Mouse (Mus musculus) hindbrain, postnatal 0 days (tissue): ENCODE measurements around the gene Cdk18. TPM values are rescaled to one million over a fixed set of nuclear protein-coding genes. Genes with fewer than 3 reads are reported as not detected.

Source experiments
- ATAC-seq: fragments of 200-750 bp; cut with Nextera tagmentation; 2 replicates; pipeline ENCODE4 v1.8.0; 2017; ENCODE audit warnings: mild to moderate bottlenecking, moderate TSS enrichment, moderate library complexity
- DNase-seq: peaks from one replicate; pipeline ENCODE4 v3.0.0-alpha.2; 2015; ENCODE audit warnings: low spot score
- H3K27ac ChIP-seq: fragments of 300-500 bp; sonication (generic); 2 replicates; pipeline ENCODE4 v1.5.1; 2014; ENCODE audit warnings: mild to moderate bottlenecking
- H3K27me3 ChIP-seq: fragments of 300-500 bp; sonication (generic); 2 replicates; pipeline ENCODE4 v1.6.1; 2014; ENCODE audit warnings: low read length, mixed read lengths; ENCODE audit not compliant: insufficient read depth
- H3K36me3 ChIP-seq: fragments of 300-500 bp; sonication (generic); 2 replicates; pipeline ENCODE4 v1.6.1; 2014; ENCODE audit warnings: low read length, mixed read lengths; ENCODE audit not compliant: insufficient read depth
- H3K4me1 ChIP-seq: fragments of 300-500 bp; sonication (generic); 2 replicates; pipeline ENCODE4 v1.6.1; 2014; ENCODE audit warnings: antibody characterized with exemption, low read length, mixed read lengths; ENCODE audit not compliant: insufficient read depth
- H3K4me2 ChIP-seq: fragments of 300-500 bp; sonication (generic); 2 replicates; pipeline ENCODE4 v1.6.1; 2014; ENCODE audit warnings: low read depth, mild to moderate bottlenecking, low read length, moderate library complexity, mixed read lengths
- H3K4me3 ChIP-seq: fragments of 300-500 bp; sonication (generic); 2 replicates; pipeline ENCODE4 v1.5.1; 2014; ENCODE audit warnings: low read length
- H3K9ac ChIP-seq: fragments of 300-500 bp; sonication (generic); replicated peaks from 2 replicates; pipeline ENCODE4 v1.6.1; 2014; ENCODE audit warnings: mild to moderate bottlenecking, low read length, moderate library complexity, mixed read lengths
- H3K9me3 ChIP-seq: fragments of 300-500 bp; sonication (generic); 2 replicates; pipeline ENCODE4 v1.6.1; 2016; ENCODE audit warnings: low read length, mixed read lengths
- CTCF ChIP-seq: IDR thresholded peaks from 2 replicates; pipeline ENCODE4 v1.5.1; 2016; ENCODE audit warnings: antibody characterized with exemption, control low read depth, low read depth
- WGBS: fragments of 180-500 bp; shearing (Covaris S2); extraction: QIAGEN DNeasy Blood & Tissue Kit; methylation state at CpG from one replicate; pipeline ENCODE4 v1.1.7; 2014; 5-methylcytosine and 5-hydroxymethylcytosine counted together
- polyA plus RNA-seq: library from polyadenylated mRNA; unstranded; fragments of >200 nt; fragmentation: Nextera tagmentation; extraction: Ambion mirVana; gene quantifications from 2 replicates; pipeline ENCODE4 v1.2.1, GENCODE M21; 2015
- total RNA-seq: library from RNA; depleted of rRNA; stranded (reverse); fragments of >200 nt; gene quantifications from 2 replicates; pipeline ENCODE4 v1.2.3, GENCODE M21; 2014

The Cdk18 gene
- total and polyA plus RNA-seq, 2 experiments from 2014 or later, result 1.6 to 4.1 TPM

GRCm38 (mm10) chr1:132109368-132109767, 30.1 kb downstream of the Cdk18 start:
- H3K36me3 ChIP-seq, result no peaks in the 10 kb centered on the region
- no peak overlapping the region for H3K27ac ChIP-seq
- no peak overlapping the region for H3K4me2 ChIP-seq
- H3K4me3 ChIP-seq, result no peak overlapping the region
- DNase-seq, result no peak
- 74% methylated on average over 2 of the region's 2 CpGs for WGBS
- H3K9ac ChIP-seq, result no peak overlapping the region
- H3K27me3 ChIP-seq, result no peaks in the 10 kb centered on the region
- no peaks in the 10 kb centered on the region for H3K4me1 ChIP-seq
- TF ChIP-seq CTCF, result 0 out of 2 replicates have a peak, but pooled peaks have one; percentile 13
- ATAC-seq, result no peak
- H3K9me3 ChIP-seq, result no peaks in the 10 kb centered on the region

DNA sequence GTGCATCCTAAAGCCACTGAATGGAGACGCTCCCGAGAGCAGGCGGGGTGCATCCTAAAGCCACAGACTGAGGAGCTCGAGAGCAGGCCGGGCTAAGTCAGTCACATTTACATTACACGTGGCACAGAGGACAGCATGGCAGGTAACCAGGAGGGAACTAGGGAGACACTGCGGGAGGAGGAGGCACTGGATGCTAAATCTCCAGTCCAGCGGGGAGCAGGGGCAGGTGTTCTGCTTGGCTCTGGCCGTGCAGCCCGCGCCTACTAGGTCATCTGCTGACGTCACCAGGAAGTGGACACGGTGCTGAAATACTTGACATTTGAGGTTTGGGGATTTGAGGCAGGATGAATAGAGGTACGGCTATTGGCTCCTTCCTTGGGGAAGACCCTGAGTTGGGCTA, 35.1 kb downstream of the Cdk18 start:
- H3K4me2 ChIP-seq, result no peak overlapping the region
- ATAC-seq (no peak), DNase-seq (no peak)
- H3K4me1 ChIP-seq, result no peaks in the 10 kb centered on the region
- no peaks in the 10 kb centered on the region for H3K36me3 ChIP-seq
- H3K27ac ChIP-seq, result no peak overlapping the region
- TF ChIP-seq CTCF, result no peak
- no peak overlapping the region for H3K4me3 ChIP-seq
- H3K9me3 ChIP-seq, result no peaks in the 10 kb centered on the region
- no peaks in the 10 kb centered on the region for H3K27me3 ChIP-seq
- 64% methylated on average over 14 of the region's 14 CpGs for whole genome bisulfite sequencing
- H3K9ac ChIP-seq, result no peak overlapping the region

DNA sequence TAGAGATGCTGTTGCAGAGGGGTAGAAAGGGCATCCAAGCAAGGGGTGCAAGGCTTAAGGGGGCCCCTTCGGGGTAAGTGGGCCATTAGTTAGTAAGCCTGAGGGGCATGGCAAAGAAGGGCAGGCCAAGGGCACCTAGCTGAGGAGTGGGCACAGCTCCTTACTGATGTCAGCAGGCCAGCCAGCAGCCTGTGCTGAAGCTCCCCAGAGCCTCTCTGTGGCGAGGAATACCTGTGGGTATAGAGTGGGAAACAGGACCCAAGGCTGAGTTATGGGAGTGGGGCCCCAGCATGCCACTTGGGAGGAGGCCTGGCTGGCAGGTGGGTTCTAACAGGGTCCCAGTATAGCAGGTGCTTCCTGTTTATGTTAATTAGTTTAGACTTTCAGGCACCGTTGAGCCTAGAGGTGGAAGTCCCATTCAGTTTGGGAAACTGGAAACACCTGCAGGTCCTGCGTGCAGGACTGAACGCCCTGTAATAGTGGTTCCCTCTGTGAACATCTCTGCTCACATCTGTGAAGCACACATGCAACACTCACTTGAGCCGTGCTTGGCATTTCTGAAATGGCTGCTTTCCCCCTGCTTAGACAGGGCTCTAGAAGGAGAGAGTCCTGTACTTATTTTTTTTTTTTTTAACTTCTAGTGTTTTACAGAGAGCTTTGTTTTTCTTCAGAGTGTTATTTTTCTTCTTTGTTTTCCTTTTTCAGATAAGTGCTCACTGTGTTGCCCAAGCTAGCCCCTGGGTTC, 37.4 kb downstream of the Cdk18 start:
- no peaks in the 10 kb centered on the region for H3K27me3 ChIP-seq
- no peak for TF ChIP-seq CTCF
- no peak overlapping the region for H3K4me3 ChIP-seq
- ATAC-seq (no peak), DNase-seq (no peak)
- no peak overlapping the region for H3K27ac ChIP-seq
- 77% methylated on average over 6 of the region's 6 CpGs for WGBS
- H3K4me1 ChIP-seq, result no peaks in the 10 kb centered on the region
- H3K4me2 ChIP-seq, result no peak overlapping the region
- H3K9ac ChIP-seq, result no peak overlapping the region
- no peaks in the 10 kb centered on the region for H3K36me3 ChIP-seq
- no peaks in the 10 kb centered on the region for H3K9me3 ChIP-seq

- H3K4me3 ChIP-seq, result no peak overlapping the region
- H3K27me3 ChIP-seq, result no peaks in the 10 kb centered on the region
- H3K4me1 ChIP-seq, result no peaks in the 10 kb centered on the region
- 71% methylated on average over 4 of the region's 4 CpGs for WGBS
- H3K9me3 ChIP-seq, result no peaks in the 10 kb centered on the region
- no peak overlapping the region for H3K4me2 ChIP-seq
- no peak overlapping the region for H3K27ac ChIP-seq
- DNase-seq, result no peak
- H3K9ac ChIP-seq, result no peak overlapping the region
- H3K36me3 ChIP-seq, result no peaks in the 10 kb centered on the region
- no peak for TF ChIP-seq CTCF
- no peak for ATAC-seq
Measured at GRCm38 (mm10) chr1:132099775-132100174, 39.7 kb downstream of the Cdk18 start.

DNA sequence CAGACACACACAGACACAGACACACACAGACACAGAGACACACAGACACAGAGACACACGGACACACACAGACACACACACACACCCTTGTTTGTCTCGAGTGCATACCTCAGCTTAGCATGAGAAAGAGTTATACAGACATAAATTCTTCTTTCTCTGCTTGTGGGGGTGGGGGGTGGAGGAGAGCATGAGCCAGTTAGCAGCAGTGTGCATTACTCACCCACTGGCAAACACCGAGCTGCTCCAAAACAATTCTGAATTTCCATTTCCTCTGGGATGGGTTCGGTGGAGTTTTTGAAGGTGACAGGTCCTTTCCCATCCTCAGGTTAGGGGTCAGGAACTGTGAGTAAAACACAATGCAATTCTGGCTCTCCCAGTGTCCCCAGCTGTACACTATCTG, 40.5 kb downstream of the Cdk18 start:
- Histone ChIP-seq H3K27ac (no peak overlapping the region), H3K27me3 (no peaks in the 10 kb centered on the region), H3K36me3 (no peaks in the 10 kb centered on the region), H3K4me2 (no peak overlapping the region), H3K4me3 (no peak overlapping the region), H3K9ac (no peak overlapping the region), H3K4me1 (no peaks in the 10 kb centered on the region), H3K9me3 (no peaks in the 10 kb centered on the region)
- ATAC-seq, result no peak
- WGBS, result 71% methylated on average over 4 of the region's 4 CpGs
- no peak for TF ChIP-seq CTCF
- DNase-seq, result no peak

DNA sequence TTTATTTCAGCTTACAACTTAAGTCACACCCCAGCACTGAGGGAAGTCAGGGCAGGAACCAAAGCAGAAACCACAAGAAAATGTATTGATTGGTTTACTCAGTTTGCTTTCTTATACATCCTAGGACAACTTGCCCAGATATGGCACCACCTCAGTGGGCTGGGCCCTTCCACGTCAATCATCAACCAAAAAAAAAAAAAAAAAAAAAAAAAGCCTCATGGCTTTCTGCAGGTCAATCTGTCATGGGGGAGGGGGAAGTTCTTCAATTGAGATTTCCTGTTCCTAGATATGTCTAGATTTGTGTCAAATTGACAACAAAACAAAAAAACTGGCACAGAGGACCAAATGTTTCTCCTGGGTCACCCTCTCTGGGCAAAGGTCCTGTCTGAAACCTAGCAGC, 41.4 kb downstream of the Cdk18 start:
- no peaks in the 10 kb centered on the region for H3K9me3 ChIP-seq
- 63% methylated on average over 1 of the region's 1 CpGs for WGBS
- H3K9ac ChIP-seq, result no peak overlapping the region
- TF ChIP-seq CTCF, result no peak
- H3K4me1 ChIP-seq, result no peaks in the 10 kb centered on the region
- H3K27me3 ChIP-seq, result no peaks in the 10 kb centered on the region
- no peak overlapping the region for H3K4me2 ChIP-seq
- H3K36me3 ChIP-seq, result no peaks in the 10 kb centered on the region
- no peak overlapping the region for H3K27ac ChIP-seq
- no peak overlapping the region for H3K4me3 ChIP-seq
- DNase-seq (no peak), ATAC-seq (no peak)

DNA sequence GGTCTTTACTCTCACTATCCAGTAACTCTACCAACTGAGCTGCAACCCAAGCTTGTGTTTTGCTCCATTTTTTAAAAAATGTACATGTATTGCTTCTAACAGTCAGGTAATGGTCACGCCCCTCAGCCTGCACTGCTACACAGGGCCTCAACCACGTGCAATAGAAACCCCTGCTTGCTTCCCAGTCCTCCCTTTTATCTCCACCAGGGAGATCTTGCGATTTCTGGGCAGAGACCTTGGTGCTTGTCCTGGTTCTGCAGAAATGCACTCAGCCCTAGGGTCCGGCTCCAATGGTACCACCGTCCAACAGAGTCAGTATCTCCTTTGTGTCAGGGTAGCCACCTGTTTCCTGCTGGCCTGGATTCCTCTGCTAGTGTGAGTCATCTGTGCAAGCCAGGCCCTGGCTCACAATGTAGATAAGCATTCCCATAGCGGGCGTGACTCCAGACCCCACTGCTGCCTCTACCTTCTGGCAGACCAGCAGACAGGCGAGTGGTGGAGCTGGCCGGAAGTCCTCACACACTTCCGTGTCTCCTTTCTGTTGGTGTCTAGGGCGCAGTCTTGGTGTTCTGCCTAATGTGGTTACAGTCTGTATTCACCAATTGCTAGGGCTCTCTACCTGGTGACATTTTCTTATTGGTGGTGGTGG, 44.0 kb downstream of the Cdk18 start:
- H3K4me3 ChIP-seq, result no peak overlapping the region
- no peaks in the 10 kb centered on the region for H3K36me3 ChIP-seq
- H3K9ac ChIP-seq, result no peak overlapping the region
- H3K4me2 ChIP-seq, result no peak overlapping the region
- no peaks in the 10 kb centered on the region for H3K27me3 ChIP-seq
- H3K27ac ChIP-seq, result no peak overlapping the region
- no peaks in the 10 kb centered on the region for H3K4me1 ChIP-seq
- 84% methylated on average over 11 of the region's 11 CpGs for WGBS
- DNase-seq (no peak), ATAC-seq (no peak)
- no peak for TF ChIP-seq CTCF
- no peaks in the 10 kb centered on the region for H3K9me3 ChIP-seq
